Mouse (Mus musculus) adrenal gland, postnatal 25 days (tissue): ENCODE data around the gene D3Ertd254e. TPM values are rescaled to one million over a fixed set of nuclear protein-coding genes. Genes with fewer than 3 reads are reported as not detected.
A peak's percentile ranks its signal among the peaks of the same experiment; 100 is the strongest.
"Not testable (repeated sequence)": the region's sequence is repeated elsewhere in the genome, so short reads cannot be mapped to it uniquely, and the experiment has no call there.

ENCODE experiments used
- DNase-seq: peaks from one replicate; pipeline ENCODE4 v3.0.0; 2021; ENCODE audit warnings: mixed read lengths
- long read RNA-seq: library from polyadenylated mRNA; stranded (forward); transcript quantifications from one replicate; pipeline ENCODE4 v2.0.0, GENCODE M21; 2021
- total RNA-seq: library from RNA; stranded (reverse); gene quantifications from 2 replicates; pipeline ENCODE4 v1.2.3, GENCODE M21; 2021

Gene D3Ertd254e
- total RNA-seq, result 8.0 and 8.6 TPM in 2 replicates
- long read RNA-seq, result 0 reads

- peak; percentile 85 for DNase-seq
Observed at GRCm38 (mm10) chr3:36150934-36151686, at the start of gene D3Ertd254e. Gene D3Ertd254e (plus strand): TSS chr3:36151017.

DNA sequence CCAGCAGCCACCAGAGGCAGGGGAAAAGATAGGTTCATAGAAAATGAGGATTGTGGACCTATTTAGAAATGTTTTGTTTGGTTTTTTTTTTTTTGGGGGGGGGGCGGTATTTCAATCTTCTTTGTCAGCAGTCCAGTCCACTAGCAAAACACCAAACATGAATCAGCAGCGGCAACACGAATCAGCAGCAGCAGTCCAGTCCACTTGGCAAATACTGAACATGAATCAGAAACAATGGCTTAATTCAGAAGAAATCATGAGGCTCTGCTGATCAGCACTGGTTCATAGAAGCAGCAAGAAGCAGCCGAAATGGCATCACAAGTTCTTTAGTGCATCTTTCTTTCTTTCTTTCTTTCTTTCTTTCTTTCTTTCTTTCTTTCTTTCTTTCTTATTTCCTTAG, 34.7 kb upstream of the D3Ertd254e start:
- DNase-seq, result no peak

DNA sequence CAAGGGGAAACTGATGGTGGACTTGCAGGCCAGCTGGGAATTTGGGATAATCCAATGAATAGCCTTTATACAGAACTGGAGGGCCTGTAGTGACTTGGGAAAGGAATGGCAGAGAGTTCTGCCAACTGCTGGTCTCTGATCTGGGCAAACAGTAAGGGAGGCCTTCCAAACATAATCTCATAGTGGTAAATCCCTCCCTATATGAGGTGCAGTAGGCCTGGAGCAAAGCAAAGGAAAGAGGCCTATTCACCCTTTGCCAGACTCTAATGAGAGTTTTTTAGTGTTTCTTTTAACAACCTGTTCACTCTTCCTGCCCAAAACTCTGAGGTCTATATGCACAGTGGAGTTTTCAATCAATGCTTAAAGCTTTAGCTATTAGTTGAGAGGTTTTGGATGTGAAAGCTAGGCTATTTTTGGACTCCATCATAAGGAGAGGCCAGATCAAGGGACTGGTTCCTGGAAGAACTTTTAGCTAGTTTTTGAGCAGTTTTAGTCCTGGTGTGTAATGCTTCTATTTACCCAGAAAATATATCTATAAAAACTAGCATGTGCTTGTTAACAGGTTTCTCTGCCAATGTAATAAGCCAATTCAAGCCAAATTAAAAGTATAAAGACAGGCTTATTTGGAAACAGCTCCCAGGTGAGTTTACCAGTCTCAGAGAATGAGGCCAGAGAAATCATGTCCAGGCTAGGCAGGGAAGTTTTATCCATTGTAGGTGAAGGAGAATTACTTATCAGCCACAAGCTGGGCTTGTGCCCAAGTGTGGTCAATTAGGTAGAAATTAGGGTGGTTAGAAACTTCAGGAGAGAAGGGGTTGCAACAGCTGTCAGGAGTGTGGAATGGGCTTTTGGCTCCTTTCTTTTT, 30.9 kb upstream of the D3Ertd254e start:
- DNase-seq, result no peak

GRCm38 (mm10) chr3:36126176-36126575, 24.6 kb upstream of the D3Ertd254e start:
- DNase-seq, result not testable (repeated sequence)

GRCm38 (mm10) chr3:36136152-36136551, 14.7 kb upstream of the D3Ertd254e start:
- no peak for DNase-seq

DNA sequence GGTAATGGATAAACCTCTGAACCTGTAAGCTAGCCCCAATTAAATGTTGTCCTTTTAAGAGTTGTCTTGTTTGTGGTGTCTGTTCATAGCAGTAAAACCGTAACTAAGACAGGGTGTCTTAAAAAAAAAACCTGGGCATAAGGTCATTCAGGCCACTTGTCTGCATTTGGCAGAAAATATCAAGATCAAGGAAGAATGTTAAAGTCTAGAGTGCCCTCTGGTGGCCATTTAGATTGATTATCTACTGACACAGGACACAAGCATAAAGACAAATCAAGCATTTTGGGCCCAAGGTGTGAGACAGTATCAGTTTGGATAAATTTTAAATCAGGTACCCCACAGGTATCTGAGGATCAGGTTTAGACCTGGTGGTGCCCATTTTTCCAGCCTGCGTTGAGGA, 13.3 kb upstream of the D3Ertd254e start:
- no peak for DNase-seq

DNA sequence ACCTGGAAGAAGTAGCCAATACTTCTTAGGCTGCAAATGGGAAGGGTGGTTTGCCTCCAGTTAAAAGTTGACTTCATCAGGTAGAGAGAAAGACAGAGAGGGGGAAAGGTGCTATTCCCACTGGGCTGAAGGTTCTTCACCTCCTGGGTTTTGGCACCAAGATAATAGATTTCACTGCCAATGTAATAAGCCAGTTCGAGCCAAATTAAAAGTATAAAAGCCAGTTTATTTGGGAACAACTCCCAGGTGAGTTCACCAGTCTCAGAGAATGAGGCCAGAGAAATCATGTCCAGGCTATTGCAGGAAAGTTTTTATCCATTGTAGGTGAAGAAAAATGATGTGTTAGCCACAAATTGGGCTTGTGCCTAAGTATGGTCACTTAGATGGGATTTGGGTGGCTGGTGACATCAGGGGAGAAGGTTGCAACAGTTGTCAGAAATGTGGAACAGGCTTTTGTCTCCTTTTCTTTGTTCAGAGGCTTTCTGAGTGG, 12.6 kb upstream of the D3Ertd254e start:
- DNase-seq, result no peak

DNA sequence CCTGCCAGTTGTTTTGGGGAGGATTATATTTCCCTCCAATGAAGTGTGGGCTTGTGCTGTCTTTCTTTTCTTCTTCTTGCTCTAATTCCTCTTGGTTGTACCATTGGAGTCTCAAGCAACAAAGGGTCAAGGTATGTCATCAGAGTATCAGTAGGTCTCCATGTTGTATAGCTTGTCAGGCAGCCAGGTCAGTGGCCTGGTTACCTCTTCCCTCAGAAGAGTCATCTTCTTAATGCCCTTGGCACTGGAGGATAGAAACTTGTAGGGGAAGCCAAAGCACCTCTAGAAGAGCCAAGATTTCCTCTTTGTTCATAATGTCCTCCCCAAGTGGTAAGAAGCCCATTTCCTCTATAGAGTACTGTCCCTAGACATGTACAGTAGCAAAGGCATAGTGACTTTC, 11.8 kb upstream of the D3Ertd254e start:
- DNase-seq, result no peak

GRCm38 (mm10) chr3:36150537-36150933, 282 bp upstream of the D3Ertd254e start:
- DNase-seq, result no peak

DNA sequence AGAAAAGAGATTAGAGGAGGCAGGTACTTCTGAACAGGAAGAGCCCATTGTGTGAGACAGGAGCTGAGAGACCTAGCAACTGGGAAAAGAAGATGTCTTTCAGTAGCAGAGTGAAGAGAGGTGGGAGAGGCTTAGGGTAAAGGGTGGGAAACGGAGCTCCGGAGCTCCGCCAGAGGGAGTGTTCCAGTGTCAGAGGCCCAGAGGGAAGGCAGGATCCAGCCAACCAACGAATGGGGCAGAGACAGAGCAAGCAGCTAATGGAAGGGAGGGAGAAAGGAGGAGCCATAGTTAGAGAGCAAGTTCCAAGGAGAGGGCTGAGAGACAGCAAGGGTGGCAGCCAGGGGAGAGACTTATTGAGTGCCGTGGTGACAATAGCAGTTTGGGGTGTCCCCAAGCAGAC, 4.5 kb downstream of the D3Ertd254e start:
- DNase-seq, result no peak

DNA sequence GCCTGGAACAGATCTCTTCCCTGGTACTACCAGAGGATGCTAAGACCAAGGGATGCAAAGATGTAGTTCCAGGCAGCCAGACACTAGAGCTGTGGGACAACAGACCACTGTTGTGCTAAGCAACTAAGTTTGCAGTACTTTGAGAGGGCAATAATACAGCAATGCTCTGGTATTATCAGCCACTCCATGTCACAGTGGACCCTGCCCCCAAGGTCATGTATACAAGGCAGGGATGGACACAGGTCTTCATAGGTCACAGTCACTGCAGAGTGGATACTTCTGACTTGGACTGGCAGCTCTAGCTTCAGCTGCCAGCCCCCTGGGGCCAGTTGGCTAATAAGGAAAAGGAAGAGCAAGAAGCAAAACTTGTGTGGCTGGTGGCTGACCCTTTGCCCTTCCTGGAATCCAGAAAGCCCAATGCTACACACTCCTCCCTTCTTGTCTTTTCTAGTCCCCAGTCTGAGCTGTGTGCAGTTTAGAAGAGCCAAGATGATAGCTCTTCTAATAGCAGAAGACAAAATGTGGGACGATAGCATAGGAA, 19.9 kb downstream of the D3Ertd254e start:
- no peak for DNase-seq

DNA sequence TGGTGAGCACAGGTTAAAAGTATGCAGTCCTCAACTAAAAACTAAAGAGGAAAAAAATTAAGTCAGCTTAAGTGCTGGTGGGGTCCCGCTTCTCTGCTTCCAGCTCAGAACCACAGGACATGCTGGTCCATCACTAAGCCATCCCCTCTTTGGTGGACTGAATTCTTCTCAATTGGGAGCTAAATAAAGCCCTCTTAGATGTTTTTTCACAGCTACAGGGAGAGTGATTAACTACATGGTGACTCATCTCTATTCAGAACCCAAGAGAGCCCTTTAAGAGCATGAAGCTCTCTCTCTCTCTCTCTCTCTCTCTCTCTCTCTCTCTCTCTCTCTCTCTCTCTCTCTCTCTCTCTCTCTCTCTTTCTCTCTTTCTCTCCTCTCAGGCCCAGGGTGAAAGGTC, 20.5 kb downstream of the D3Ertd254e start:
- no peak for DNase-seq

- DNase-seq, result peak; percentile 47
Observed at GRCm38 (mm10) chr3:36173761-36174160, 22.9 kb downstream of the D3Ertd254e start.

GRCm38 (mm10) chr3:36181519-36181918, 30.7 kb downstream of the D3Ertd254e start:
- DNase-seq, result peak; percentile 60

- no peak for DNase-seq
Observed at GRCm38 (mm10) chr3:36186510-36186909, 35.7 kb downstream of the D3Ertd254e start.

- no peak for DNase-seq
Observed at GRCm38 (mm10) chr3:36189243-36189642, 38.4 kb downstream of the D3Ertd254e start.

DNA sequence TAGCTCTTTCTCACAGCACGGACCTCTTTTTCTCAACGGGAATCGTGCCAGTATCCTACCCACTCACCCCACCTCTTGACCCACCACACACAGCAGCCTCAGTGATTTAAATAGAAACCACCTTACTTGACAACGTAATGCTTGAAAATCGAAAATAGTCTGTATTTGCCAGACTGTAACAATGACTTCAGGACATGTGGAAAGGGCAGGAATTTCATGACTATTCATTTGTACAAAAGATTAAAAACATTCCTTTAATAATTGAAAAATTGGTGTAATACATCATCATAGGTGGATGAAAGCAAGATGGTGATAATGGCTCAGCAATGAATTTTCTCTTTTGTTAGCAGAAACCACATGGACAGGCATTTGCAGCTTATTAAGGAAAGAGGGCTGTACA, 50.3 kb downstream of the D3Ertd254e start:
- DNase-seq, result no peak

DNA sequence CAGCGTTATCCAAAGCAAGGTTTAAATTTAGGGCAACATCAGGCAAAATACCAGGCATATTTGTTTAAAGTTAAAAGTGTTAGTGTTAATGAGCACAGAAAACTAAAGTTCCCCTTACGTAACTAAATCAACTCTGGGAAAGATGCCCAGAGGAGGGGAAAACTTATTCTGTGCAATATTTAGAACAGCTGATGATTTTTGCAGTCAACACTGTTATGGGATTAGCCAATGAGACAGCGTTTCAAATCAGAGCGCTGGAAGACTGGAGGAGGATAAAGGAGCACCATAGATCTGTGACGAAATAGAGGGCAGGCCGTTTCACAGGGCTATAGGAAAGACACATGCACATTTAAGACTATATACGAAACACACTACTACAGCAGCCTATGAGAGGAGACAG, 52.1 kb downstream of the D3Ertd254e start:
- DNase-seq, result no peak

DNA sequence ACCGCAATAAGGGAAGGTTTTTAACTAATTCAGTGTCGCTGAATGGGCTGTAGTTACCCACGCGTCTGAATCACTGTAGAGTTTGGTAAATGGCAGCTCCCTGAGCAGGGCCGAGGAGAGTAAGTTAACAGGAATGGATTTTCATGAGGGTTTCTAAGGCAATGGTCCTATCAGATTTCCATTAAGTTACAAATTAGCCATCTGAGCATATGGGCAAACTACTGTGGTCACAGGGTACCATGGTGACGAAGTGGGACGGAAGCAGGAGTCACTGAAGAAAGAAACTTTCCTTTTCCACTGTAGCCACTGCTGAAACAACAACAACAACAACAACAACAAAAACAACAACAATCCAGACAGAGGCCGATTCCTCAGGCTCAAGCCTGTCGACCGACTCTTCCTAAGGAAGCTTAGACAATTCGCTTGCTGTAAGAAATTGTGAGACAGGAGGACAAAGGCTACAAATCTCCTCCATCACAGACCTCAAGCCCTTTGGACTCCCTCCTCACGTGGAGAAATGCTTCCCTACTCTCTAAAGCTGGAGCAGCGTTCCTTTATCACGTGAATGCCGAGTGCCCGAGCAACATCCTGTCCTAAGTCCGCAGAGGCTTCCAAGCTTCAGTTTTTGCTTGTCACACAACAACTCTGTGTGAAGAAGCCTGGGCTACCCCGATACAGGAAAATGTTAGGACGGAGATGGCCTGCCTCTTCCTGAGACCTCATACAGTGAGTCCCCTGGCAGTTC, 56.9 kb downstream of the D3Ertd254e start:
- DNase-seq, result no peak

GRCm38 (mm10) chr3:36209776-36210555, 59.1 kb downstream of the D3Ertd254e start:
- DNase-seq, result peak; percentile 18

GRCm38 (mm10) chr3:36210939-36211338, 60.1 kb downstream of the D3Ertd254e start:
- DNase-seq, result peak; percentile 13
